Mouse (Mus musculus): Measurements from ENCODE around the gene Ttc36.

DNA sequence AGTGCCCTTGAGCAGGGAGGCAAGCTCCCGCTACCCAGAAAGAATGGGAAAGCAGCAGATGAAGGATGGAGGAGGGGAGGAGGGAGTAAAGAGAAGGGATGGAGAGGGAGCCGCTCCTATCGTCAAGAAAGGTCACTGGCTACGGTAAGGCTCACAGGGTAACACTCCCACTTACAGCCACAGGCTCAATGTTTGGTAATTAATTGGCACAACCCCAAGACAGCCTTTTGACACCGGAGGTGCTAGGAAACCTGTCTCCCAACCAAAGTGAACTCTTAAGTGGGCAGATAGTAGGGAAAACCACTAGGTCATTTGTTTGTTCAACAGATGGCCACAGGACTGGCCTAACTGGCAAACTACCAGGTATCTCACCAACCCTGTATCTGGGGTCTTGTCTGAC lies 4.3 kb upstream of the Ttc36 start:
- TF ChIP-seq CTCF (IDR thresholded peaks at IDR 0.05; ENCODE audit: low read depth) (no peak), EP300 (optimal IDR thresholded peaks at IDR 0.05) (no peak)

Data from stomach, postnatal 0 days (tissue).